Mouse (Mus musculus) CH12.LX (cell line): ENCODE results near the gene Rbp4. TPM values are rescaled to one million over a fixed set of nuclear protein-coding genes. Genes with fewer than 3 reads are reported as not detected.

Experiments used
- DNase-seq: peaks from one replicate; pipeline ENCODE4 v3.0.0-alpha.2; 2013; ENCODE audit errors: extremely low read depth
- H3K27ac ChIP-seq: 2 replicates; pipeline ENCODE4 v1.5.1; 2012; ENCODE audit warnings: low read depth, mild to moderate bottlenecking, control low read depth, moderate library complexity; ENCODE audit not compliant: insufficient read depth
- H3K27me3 ChIP-seq: replicated peaks from 2 replicates; pipeline ENCODE3; 2012; ENCODE audit warnings: inconsistent platforms
- H3K36me3 ChIP-seq, 2 experiments: replicated peaks in 1 of 2; 2 replicates each; pipeline versions ENCODE3 to v1.6.1; 2012; ENCODE audit warnings: inconsistent platforms in 1 of 2, low read length in 1 of 2, mild to moderate bottlenecking in 1 of 2, mixed read lengths in 1 of 2, moderate library complexity in 1 of 2; ENCODE audit not compliant: control insufficient read depth in 1 of 2, insufficient read depth in 1 of 2
- H3K4me1 ChIP-seq, 2 experiments: 2 replicates each; pipeline ENCODE4 v1.6.1; 2012; ENCODE audit warnings: inconsistent platforms in 1 of 2, moderate library complexity in 1 of 2; ENCODE audit not compliant: insufficient read depth in 2 of 2, control insufficient read depth in 1 of 2
- H3K4me2 ChIP-seq: 2 replicates; pipeline ENCODE4 v1.6.1; 2012; ENCODE audit warnings: low read depth, mild to moderate bottlenecking, control low read depth; ENCODE audit not compliant: poor library complexity, insufficient read depth, severe bottlenecking
- H3K4me3 ChIP-seq, 3 experiments: fragments of 150-350 bp in 1 of 3; sonication (generic) in 1 of 3; replicated peaks in 1 of 3; 2 replicates each; pipeline versions ENCODE3 to v1.5.1; 2011 to 2012; ENCODE audit warnings: low read depth in 2 of 3, low read length in 2 of 3, mild to moderate bottlenecking in 2 of 3, moderate library complexity in 2 of 3, control low read depth in 1 of 3, improper control_type of control experiment in 1 of 3, inconsistent platforms in 1 of 3, mixed read lengths in 1 of 3; ENCODE audit not compliant: poor library complexity in 1 of 3
- H3K79me2 ChIP-seq: replicated peaks from 2 replicates; pipeline ENCODE4 v1.6.1; 2012; ENCODE audit warnings: mild to moderate bottlenecking, moderate library complexity; ENCODE audit not compliant: control insufficient read depth, poor library complexity, insufficient read depth, severe bottlenecking; ENCODE audit errors: extremely low read depth
- H3K9ac ChIP-seq: 2 replicates; pipeline ENCODE4 v1.6.1; 2012; ENCODE audit warnings: low read depth, mild to moderate bottlenecking, control low read depth, moderate library complexity; ENCODE audit not compliant: insufficient read depth
- H3K9me3 ChIP-seq: replicated peaks from 2 replicates; pipeline ENCODE3; 2012; ENCODE audit warnings: low read length, inconsistent platforms, mixed read lengths
- BHLHE40 ChIP-seq: IDR thresholded peaks from 2 replicates; pipeline ENCODE4 v1.6.1; 2011; ENCODE audit warnings: mild to moderate bottlenecking, low read depth, low read length, improper control_type of control experiment
- CHD2 ChIP-seq: IDR thresholded peaks from 2 replicates; pipeline ENCODE4 v1.6.1; 2011; ENCODE audit warnings: low read length, improper control_type of control experiment
- CTCF ChIP-seq, 2 experiments: IDR thresholded peaks in 1 of 2; conservative IDR thresholded peaks in 1 of 2; 2 replicates each; pipeline ENCODE4 v1.5.1; 2011 to 2012; ENCODE audit warnings: low read depth in 2 of 2, low read length in 2 of 2, improper control_type of control experiment in 1 of 2, inconsistent platforms in 1 of 2, mild to moderate bottlenecking in 1 of 2, moderate library complexity in 1 of 2
- E2F4 ChIP-seq: IDR thresholded peaks from 2 replicates; pipeline ENCODE4 v1.6.1; 2011; ENCODE audit warnings: low read depth, low read length, improper control_type of control experiment; ENCODE audit not compliant: insufficient replicate concordance
- ELF1 ChIP-seq: IDR thresholded peaks from 2 replicates; pipeline ENCODE4 v1.6.1; 2014; ENCODE audit warnings: low read depth, mild to moderate bottlenecking, inconsistent platforms, low read length, improper control_type of control experiment
- HCFC1 ChIP-seq: IDR thresholded peaks from 2 replicates; pipeline ENCODE4 v1.6.1; 2012; ENCODE audit warnings: low read depth, mild to moderate bottlenecking, inconsistent platforms, low read length, improper control_type of control experiment
- IRF4 ChIP-seq: IDR thresholded peaks from 2 replicates; pipeline ENCODE4 v1.6.1; 2014; ENCODE audit warnings: low read depth, mild to moderate bottlenecking, inconsistent platforms, low read length, improper control_type of control experiment
- JUND ChIP-seq: conservative IDR thresholded peaks from 2 replicates; pipeline ENCODE4 v1.6.1; 2011; ENCODE audit warnings: low read depth, low read length, improper control_type of control experiment
- MAX ChIP-seq: IDR thresholded peaks from 2 replicates; pipeline ENCODE4 v1.6.1; 2011; ENCODE audit warnings: low read length, improper control_type of control experiment
- MEF2A ChIP-seq: IDR thresholded peaks from 2 replicates; pipeline ENCODE4 v1.6.1; 2014; ENCODE audit warnings: low read depth, mild to moderate bottlenecking, inconsistent platforms, low read length, improper control_type of control experiment, borderline replicate concordance
- MXI1 ChIP-seq: IDR thresholded peaks from 2 replicates; pipeline ENCODE4 v1.6.1; 2011; ENCODE audit warnings: mild to moderate bottlenecking, low read depth, low read length, improper control_type of control experiment
- NELFE ChIP-seq: IDR thresholded peaks from 2 replicates; pipeline ENCODE4 v1.6.1; 2011; ENCODE audit warnings: low read depth, low read length, improper control_type of control experiment
- NRF1 ChIP-seq: IDR thresholded peaks from 2 replicates; pipeline ENCODE4 v1.6.1; 2014; ENCODE audit warnings: low read depth, mild to moderate bottlenecking, inconsistent platforms, low read length, improper control_type of control experiment, moderate library complexity
- POLR2A ChIP-seq: IDR thresholded peaks from 2 replicates; pipeline ENCODE4 v1.6.1; 2011; ENCODE audit warnings: low read depth, mild to moderate bottlenecking, improper control_type of control experiment, low read length
- SMC3 ChIP-seq: IDR thresholded peaks from 2 replicates; pipeline ENCODE4 v1.6.1; 2011; ENCODE audit warnings: low read depth, low read length, improper control_type of control experiment
- TBP ChIP-seq: conservative IDR thresholded peaks from 2 replicates; pipeline ENCODE4 v1.6.1; 2011; ENCODE audit warnings: low read depth, low read length, improper control_type of control experiment
- USF1 ChIP-seq: IDR thresholded peaks from 2 replicates; pipeline ENCODE4 v1.6.1; 2014; ENCODE audit warnings: low read depth, mild to moderate bottlenecking, inconsistent platforms, low read length, improper control_type of control experiment
- USF2 ChIP-seq: conservative IDR thresholded peaks from 2 replicates; pipeline ENCODE4 v1.6.1; 2011; ENCODE audit warnings: low read depth, low read length, improper control_type of control experiment
- ZKSCAN1 ChIP-seq: IDR thresholded peaks from 2 replicates; pipeline ENCODE4 v1.6.1; 2012; ENCODE audit warnings: low read depth, inconsistent platforms, low read length, improper control_type of control experiment, borderline replicate concordance
- ZNF384 ChIP-seq: IDR thresholded peaks from 2 replicates; pipeline ENCODE4 v1.6.1; 2012; ENCODE audit warnings: low read depth, low read length, improper control_type of control experiment, inconsistent platforms
- dilution Hi-C: fragments of 300-500 bp; cut with MboI; formaldehyde crosslinking; loops from 2 replicates; pipeline ENCODE4 v1.14.3; 2020; ENCODE audit warnings: low sequenced_read_pairs; ENCODE audit not compliant: extremely low pct_unique_long_range_greater_than_20kb, extremely low pct_ligation_motif_present
- in situ Hi-C: fragments of 300-500 bp; cut with MboI; formaldehyde crosslinking; loops from 3 replicates; pipeline ENCODE4 v1.14.3; 2019; ENCODE audit warnings: low sequenced_read_pairs, low pct_ligation_motif_present, low pct_unique_long_range_greater_than_20kb, mixed read lengths
- polyA plus RNA-seq: library from polyadenylated mRNA; unstranded; fragments of >175 nt; gene quantifications from 2 replicates; pipeline ENCODE4 v1.2.1, GENCODE M21; 2012; ENCODE audit warnings: low read depth; ENCODE audit not compliant: insufficient read length
- total RNA-seq, 2 experiments: library from RNA; depleted of rRNA; stranded (reverse); fragments of 300-350 nt in 1 of 2; fragments of >200 nt in 1 of 2; gene quantifications; 2 replicates each; pipeline ENCODE4 v1.2.3; 2012 to 2014

Gene Rbp4
- total and polyA plus RNA-seq, 3 experiments, result 0.13 TPM; not detected in 2

GRCm38 (mm10) chr19:38133986-38134385, 8.9 kb upstream of the Rbp4 start:
- Histone ChIP-seq H3K4me3 (no peak overlapping the region), H3K36me3 (no peaks in the 10 kb centered on the region), H3K27me3 (no peaks in the 10 kb centered on the region), H3K27ac (no peak overlapping the region), H3K9me3 (no peaks in the 10 kb centered on the region), H3K79me2 (no peaks in the 10 kb centered on the region), H3K9ac (no peak overlapping the region), H3K4me1 (peaks cover 6% of the 10 kb centered on the region in 2 experiments), H3K4me2 (no peak overlapping the region)
- TF ChIP-seq BHLHE40 (peak; percentile 27; the same call in 1 of the 2 replicates), USF1 (no peak)
- dilution Hi-C loops, result no loop called here
- no peak for DNase-seq
- in situ Hi-C loops, result no loop called here

- no peak within 1 kb of the TSS for H3K27ac ChIP-seq
- no peaks in the 10 kb centered on the region for H3K27me3 ChIP-seq
- no peak within 1 kb of the TSS for H3K9ac ChIP-seq
- H3K36me3 ChIP-seq, result no peaks in the 10 kb centered on the region
- H3K4me3 ChIP-seq, result no peak within 1 kb of the TSS
- no peak within 1 kb of the TSS for H3K4me2 ChIP-seq
- H3K4me1 ChIP-seq, result peaks cover 6% of the 10 kb centered on the region in 2 experiments
- dilution Hi-C loops (no loop called here), in situ Hi-C loops (no loop called here)
- no peaks in the 10 kb centered on the region for H3K9me3 ChIP-seq
- H3K79me2 ChIP-seq, result no peaks in the 10 kb centered on the region
- no peak for DNase-seq
- TF ChIP-seq CHD2 (no peak), ELF1 (no peak), E2F4 (no peak), USF1 (no peak), TBP (no peak), USF2 (no peak), NELFE (no peak), SMC3 (no peak), HCFC1 (no peak), MEF2A (no peak), NRF1 (no peak), MXI1 (no peak), POLR2A (no peak), CTCF (conservative IDR thresholded peaks at IDR 0.05 in 1 of 2, IDR thresholded peaks at IDR 0.05 in 1 of 2; ENCODE audit: low read depth in 2 of 2, low read length in 2 of 2) (no peak)
Observed at GRCm38 (mm10) chr19:38132481-38132880, 7.4 kb upstream of the Rbp4 start, which contains the start of gene Pde6c. Pde6c (plus strand) TSS chr19:38132781.

- no peaks in the 10 kb centered on the region for H3K9me3 ChIP-seq
- H3K4me2 ChIP-seq, result no peak overlapping the region
- H3K36me3 ChIP-seq, result no peaks in the 10 kb centered on the region
- no peak overlapping the region for H3K9ac ChIP-seq
- TF ChIP-seq JUND (no peak), MEF2A (no peak), TBP (no peak), CHD2 (no peak), MXI1 (no peak), ZNF384 (no peak), SMC3 (no peak), MAX (no peak), ZKSCAN1 (no peak), E2F4 (no peak), IRF4 (no peak)
- in situ Hi-C loops (no loop called here), dilution Hi-C loops (no loop called here)
- DNase-seq, result no peak
- no peaks in the 10 kb centered on the region for H3K4me1 ChIP-seq
- H3K27ac ChIP-seq, result no peak overlapping the region
- H3K79me2 ChIP-seq, result no peaks in the 10 kb centered on the region
- H3K27me3 ChIP-seq, result no peaks in the 10 kb centered on the region
- H3K4me3 ChIP-seq, result no peak overlapping the region
Observed at GRCm38 (mm10) chr19:38126656-38127055, 1.6 kb upstream of the Rbp4 start.
